Mouse (Mus musculus): ENCODE data around the gene Rora.

Rora gene

GRCm38 (mm10) chr9:68759324-68759723, 105.7 kb downstream of the Rora start:
- DNase-seq (ENCODE audit: low spot score in 2 of 2), result no peak

- DNase-seq (ENCODE audit: low spot score in 2 of 2), result no peak
Observed at GRCm38 (mm10) chr9:68760329-68760728, 106.7 kb downstream of the Rora start.

DNA sequence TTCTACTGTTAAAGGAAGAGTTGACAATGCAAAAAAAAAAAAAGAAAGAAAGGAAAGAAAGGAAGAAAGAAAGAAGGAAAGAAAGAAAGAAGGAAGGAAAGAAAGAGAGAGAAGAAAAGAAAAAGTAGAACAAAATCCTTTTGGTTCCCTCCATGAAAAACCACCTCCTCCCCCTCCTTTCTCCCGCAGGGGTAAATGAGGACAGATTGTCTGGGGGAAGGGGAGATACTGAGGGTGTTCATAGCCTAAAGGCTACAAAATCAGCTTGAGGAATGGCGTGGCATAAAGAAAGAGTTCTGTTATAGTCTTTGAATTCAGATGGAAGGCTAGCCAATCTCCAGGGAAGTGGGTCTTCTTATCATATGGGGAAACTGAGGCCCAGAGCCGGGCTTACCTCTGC, 107.3 kb downstream of the Rora start:
- DNase-seq (ENCODE audit: low spot score in 2 of 2), result no peak

GRCm38 (mm10) chr9:68761672-68762071, 108.1 kb downstream of the Rora start:
- DNase-seq (ENCODE audit: low spot score in 2 of 2), result no peak

DNA sequence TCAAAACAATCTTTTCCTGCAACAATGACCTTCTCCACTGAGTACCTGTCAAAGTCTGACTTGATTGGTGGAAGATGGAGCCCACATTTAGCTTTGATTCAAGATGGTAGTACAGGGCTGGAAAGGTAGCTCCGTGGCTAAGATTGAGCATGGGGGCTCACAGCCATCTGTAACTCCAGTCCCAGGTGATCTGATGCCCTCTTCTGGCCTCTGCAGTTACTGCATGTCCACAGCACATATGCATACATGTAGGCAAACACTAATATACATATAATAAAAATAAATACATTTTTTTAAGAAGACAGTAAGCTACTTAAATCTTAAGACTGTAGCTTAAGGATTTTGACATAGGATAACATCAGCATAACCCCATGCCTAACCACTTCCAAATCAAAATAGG, 112.0 kb downstream of the Rora start:
- no peak for DNase-seq (ENCODE audit: low spot score in 2 of 2)

GRCm38 (mm10) chr9:68769638-68770037, 116.1 kb downstream of the Rora start:
- no peak for DNase-seq (ENCODE audit: low spot score in 2 of 2)

- no peak for DNase-seq (ENCODE audit: low spot score in 2 of 2)
Observed at GRCm38 (mm10) chr9:68771383-68771782, 117.8 kb downstream of the Rora start.

DNA sequence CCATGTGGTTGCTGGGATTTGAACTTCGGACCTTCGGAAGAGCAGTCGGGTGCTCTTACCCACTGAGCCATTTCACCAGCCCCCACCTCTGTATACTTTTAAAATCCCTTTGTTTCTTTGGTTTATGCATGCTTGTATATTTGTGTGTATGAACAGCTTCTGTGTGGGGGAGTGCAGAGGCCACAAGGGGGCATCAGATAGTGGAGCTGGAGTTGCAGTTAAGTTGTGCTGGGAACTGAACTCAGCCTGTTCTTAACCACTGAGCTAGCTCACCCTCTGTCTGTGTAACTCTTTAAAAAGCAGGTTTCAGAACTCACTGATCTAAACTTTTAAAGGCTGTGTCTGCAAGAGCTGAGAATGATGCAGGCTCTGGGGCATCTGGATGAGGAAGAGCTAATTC, 120.2 kb downstream of the Rora start:
- DNase-seq (ENCODE audit: low spot score in 2 of 2), result no peak

GRCm38 (mm10) chr9:68782011-68782410, 128.4 kb downstream of the Rora start:
- no peak for DNase-seq (ENCODE audit: low spot score in 2 of 2)

- DNase-seq (ENCODE audit: low spot score in 2 of 2), result no peak
Observed at GRCm38 (mm10) chr9:68782604-68783003, 129.0 kb downstream of the Rora start.

DNA sequence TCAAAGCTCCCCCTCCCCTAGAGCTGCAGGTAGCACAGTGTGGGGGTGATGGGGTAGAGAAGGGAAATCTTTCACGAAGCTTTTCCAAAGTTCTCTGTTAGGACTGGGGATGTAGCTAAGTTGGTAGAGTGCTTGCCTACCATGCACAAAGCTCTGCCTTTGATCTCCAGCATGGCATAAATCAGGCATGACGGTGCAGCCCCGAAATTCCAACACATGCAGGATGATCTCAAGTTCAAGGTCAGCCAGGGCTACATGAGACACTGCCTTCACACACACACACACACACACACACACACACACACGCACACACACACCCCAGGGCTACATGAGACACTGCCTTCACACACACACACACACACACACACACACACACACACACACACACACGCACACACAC, 129.7 kb downstream of the Rora start:
- DNase-seq (ENCODE audit: low spot score in 2 of 2), result no peak

DNA sequence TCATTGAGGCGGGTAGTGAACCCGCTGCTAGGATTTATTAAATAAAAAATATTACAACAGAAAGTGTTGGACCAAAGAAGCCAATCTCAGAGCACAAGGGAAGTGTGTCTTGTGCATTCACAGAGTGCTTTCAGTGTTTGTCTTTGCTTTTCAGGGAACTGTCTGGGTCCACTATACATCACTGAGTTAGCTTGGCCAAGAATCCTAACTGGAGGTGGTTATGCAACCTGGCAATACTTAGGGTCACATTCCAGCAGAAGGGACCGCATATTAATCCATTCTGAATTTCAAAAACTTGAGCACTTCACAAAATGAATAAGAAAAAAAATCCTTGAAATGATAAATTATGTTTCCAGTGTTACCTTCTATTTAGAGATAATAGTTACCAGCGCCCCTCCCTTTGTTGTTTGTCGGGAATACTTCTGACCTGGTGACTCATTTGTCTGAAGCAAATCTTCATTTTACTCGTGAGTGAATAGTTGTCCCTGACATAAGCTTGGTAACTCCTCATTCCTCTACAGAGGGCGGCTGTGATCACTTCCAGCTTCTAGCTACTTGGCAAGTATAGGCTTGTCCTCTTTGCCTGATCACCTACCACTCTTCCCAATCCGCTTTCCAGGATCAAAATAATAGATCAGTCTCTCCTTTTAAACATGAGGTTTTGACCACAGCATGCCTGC, 133.2 kb downstream of the Rora start:
- no peak for DNase-seq (ENCODE audit: low spot score in 2 of 2)

DNA sequence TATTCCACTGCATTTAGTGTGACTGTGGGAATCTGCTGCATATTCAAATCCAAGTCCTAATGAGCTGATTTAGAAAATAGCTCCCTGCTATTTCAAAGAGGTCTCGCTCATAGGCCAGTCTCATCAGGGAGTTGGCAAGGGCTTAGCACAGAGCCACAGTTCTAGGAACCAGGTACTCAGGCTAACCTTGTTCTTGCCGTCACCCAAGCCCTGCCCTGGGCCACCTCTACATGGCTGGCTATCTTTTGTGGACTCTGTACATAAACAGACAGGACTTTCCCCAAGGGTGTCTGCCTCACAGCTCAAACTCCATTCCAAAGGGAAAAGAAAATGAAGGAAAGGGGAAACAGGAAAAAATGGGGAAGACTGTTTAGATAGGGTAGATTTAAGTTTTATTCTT, 134.1 kb downstream of the Rora start:
- DNase-seq (ENCODE audit: low spot score in 2 of 2), result no peak

- no peak for DNase-seq (ENCODE audit: low spot score in 2 of 2)
Observed at GRCm38 (mm10) chr9:68790922-68791321, 137.3 kb downstream of the Rora start.

GRCm38 (mm10) chr9:68791982-68792540, 138.5 kb downstream of the Rora start:
- no peak for DNase-seq (ENCODE audit: low spot score in 2 of 2)

DNA sequence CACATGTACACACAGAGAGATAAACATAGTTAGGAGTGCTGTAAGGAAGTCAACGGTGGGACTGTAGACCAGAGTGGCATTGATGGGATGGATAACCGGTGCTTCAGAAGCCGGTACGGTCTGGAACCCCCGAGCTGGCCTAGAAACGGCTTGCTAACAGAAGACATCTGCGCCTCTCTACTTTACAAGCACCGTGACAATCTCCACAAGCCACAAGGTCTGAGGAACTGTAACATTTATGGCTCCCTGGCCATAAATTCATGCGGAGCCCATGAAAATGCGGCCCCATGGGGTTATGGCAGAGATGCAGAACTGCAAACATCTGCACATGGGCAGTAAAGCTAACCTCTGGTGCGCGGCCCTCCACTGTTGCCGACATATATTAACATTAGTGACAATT, 141.7 kb downstream of the Rora start:
- no peak for DNase-seq (ENCODE audit: low spot score in 2 of 2)

- DNase-seq (ENCODE audit: low spot score in 2 of 2), result no peak
Observed at GRCm38 (mm10) chr9:68798221-68798620, 144.6 kb downstream of the Rora start.

DNA sequence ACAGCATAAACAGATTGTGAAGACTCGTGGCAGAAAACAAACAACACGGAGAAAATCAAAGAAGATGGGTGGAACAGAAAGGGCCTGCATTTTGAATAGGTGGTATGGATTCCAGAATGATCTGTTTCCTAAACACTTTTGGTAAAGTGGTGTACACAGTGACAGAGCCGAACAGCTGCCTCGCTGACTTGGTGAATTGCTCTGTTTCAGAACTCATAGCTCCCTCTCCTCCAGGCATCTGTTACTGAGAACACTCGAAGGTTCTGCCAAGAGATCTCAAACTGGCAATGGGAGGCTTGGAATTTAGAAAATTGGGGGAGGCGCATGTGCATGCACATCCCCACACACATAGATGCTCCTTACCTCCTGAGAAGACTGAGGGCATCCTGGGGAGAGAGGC, 145.5 kb downstream of the Rora start:
- DNase-seq (ENCODE audit: low spot score in 2 of 2), result no peak

DNA sequence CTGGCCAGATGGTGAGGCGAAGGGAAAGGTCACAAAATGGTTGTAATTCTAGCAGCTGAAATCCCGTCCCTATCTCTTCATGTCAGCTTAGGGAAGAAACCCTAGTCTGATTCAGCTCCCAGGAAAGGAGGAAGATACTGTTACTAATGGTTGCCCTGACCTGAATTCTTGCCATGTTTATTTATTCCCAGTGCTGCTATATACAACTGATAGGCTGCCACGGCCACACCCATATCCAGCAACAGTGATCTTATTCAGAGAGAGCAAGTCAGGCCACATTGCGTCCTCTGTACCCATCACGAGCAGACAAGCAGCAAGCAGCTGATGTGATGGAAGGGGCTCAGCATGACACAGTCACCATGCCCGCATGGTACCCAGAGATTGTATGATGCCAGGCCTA, 150.6 kb downstream of the Rora start:
- no peak for DNase-seq (ENCODE audit: low spot score in 2 of 2)

GRCm38 (mm10) chr9:68805776-68806175, 152.2 kb downstream of the Rora start:
- no peak for DNase-seq (ENCODE audit: low spot score in 2 of 2)

DNA sequence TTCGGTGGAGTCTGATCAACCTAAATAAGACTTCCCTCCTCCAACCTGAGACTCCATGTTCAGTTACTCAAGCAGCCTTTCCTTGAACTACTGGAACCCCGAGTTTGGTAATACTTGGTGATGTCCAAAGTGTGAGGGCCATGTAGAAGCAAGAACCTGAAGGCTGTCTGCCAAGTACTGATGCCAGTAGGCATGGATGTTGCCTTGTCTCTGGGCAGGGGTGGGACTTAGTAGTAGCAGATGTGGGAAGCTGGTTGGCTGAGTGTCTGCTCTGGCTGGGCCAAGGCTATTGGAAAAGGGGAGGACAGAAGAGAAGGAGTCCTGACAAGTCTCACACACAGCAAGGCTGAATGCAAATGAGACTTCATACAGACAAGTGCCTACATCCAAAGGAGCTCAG, 154.1 kb downstream of the Rora start:
- DNase-seq (ENCODE audit: low spot score in 2 of 2), result no peak

DNA sequence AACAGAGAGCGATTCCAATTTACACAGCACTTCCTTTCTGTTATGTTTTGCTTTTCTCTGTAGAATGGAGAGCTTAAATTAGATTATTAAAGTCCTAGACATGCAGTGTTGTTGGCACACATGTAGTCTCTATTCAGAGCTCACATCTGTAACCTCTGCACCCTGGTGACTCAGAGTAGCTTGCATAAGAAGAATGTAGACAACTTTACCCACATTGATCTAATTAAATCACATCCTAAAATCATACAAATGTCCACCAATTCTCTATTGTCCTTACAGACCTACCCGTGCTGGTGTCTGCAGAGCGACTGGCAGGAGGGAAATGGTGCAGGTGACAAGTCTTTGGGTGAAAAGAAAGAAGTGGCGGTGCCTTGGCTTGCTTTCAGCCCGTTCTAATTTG, 155.9 kb downstream of the Rora start:
- DNase-seq (ENCODE audit: low spot score in 2 of 2), result no peak

DNA sequence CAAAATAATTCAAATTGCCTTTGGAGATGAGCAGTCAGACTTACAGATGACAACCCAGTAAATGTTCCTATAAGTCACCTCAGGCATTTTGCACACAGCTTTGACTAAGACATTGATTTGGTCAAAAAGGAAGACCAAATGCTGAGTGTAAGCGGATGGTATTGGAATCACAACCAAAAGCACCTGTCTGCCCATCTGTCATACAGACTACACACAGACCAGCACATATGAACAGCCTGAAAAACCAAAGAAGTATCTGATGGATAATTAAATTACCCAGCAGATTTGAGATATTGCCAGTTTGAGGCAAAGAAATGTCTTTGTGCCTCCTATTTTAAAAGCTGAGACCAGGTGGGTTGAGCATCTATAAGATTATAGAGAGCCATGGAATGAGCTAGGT, 161.1 kb downstream of the Rora start:
- no peak for DNase-seq (ENCODE audit: low spot score in 2 of 2)

- no peak for DNase-seq (ENCODE audit: low spot score in 2 of 2)
Observed at GRCm38 (mm10) chr9:68815877-68816276, 162.3 kb downstream of the Rora start.
